Mouse (Mus musculus): Measurements from ENCODE around the gene Gata1. TPM values are rescaled to one million over a fixed set of nuclear protein-coding genes. Genes with fewer than 3 reads are reported as not detected.
"Not testable (repeated sequence)": the region's sequence is repeated elsewhere in the genome, so short reads cannot be mapped to it uniquely, and the experiment has no call there.

Gata1 gene
- polyA plus RNA-seq, 1 experiment from 2014 or later, result 1.4 TPM

GRCm38 (mm10) chrX:7919601-7920383, 58.1 kb downstream of the Gata1 start, which contains the start of gene Pcsk1n:
Gene Pcsk1n, plus strand, starts transcription at chrX:7919822.
- Histone ChIP-seq H3K27ac (no peak within 1 kb of the TSS), H3K36me3 (no peaks in the 10 kb centered on the region), H3K27me3 (peaks cover 54% of the 10 kb centered on the region), H3K9ac (no peak within 1 kb of the TSS), H3K4me1 (0 out of 2 replicates have a peak, but pooled peaks cover 5% of the 10 kb centered on the region), H3K9me3 (no peaks in the 10 kb centered on the region), H3K4me3 (0 out of 2 replicates have a peak within 1 kb of the TSS, but pooled peaks have one; percentile 7), H3K4me2 (0 out of 2 replicates have a peak within 1 kb of the TSS, but pooled peaks have one; percentile 18)
- ATAC-seq (ENCODE audit: borderline replicate concordance, extremely low read depth, low FRiP score, low TSS enrichment), result no peak; the same call in 1 of the 2 replicates
- WGBS, result 14% methylated on average over 36 of the region's 40 CpGs

GRCm38 (mm10) chrX:7917960-7918359, 59.9 kb downstream of the Gata1 start:
- not testable (repeated sequence) for H3K36me3 ChIP-seq; H3K9me3 ChIP-seq; H3K4me2 ChIP-seq; H3K27ac ChIP-seq; ATAC-seq (ENCODE audit: borderline replicate concordance, extremely low read depth, low FRiP score, low TSS enrichment); H3K4me3 ChIP-seq; H3K4me1 ChIP-seq; H3K9ac ChIP-seq
- peaks cover 38% of the 10 kb centered on the region for H3K27me3 ChIP-seq
- 73% methylated on average over 6 of the region's 6 CpGs for WGBS

- ATAC-seq (ENCODE audit: borderline replicate concordance, extremely low read depth, low FRiP score, low TSS enrichment); H3K9ac ChIP-seq; H3K27ac ChIP-seq; H3K9me3 ChIP-seq; H3K4me3 ChIP-seq; H3K4me1 ChIP-seq; H3K36me3 ChIP-seq; H3K4me2 ChIP-seq: not testable (repeated sequence)
- 22% methylated on average over 3 of the region's 3 CpGs for WGBS
- peaks cover 15% of the 10 kb centered on the region for H3K27me3 ChIP-seq
Observed at GRCm38 (mm10) chrX:7915669-7916068, 62.2 kb downstream of the Gata1 start.

- H3K4me3 ChIP-seq, result no peak overlapping the region
- H3K9me3 ChIP-seq, result no peaks in the 10 kb centered on the region
- no peak for ATAC-seq (ENCODE audit: borderline replicate concordance, extremely low read depth, low FRiP score, low TSS enrichment)
- 50% methylated on average over 6 of the region's 6 CpGs for WGBS
- 0 out of 2 replicates have a peak, but pooled peaks cover 3% of the 10 kb centered on the region for H3K36me3 ChIP-seq
- no peaks in the 10 kb centered on the region for H3K27me3 ChIP-seq
- no peaks in the 10 kb centered on the region for H3K4me1 ChIP-seq
- no peak overlapping the region for H3K9ac ChIP-seq
- H3K4me2 ChIP-seq, result no peak overlapping the region
- no peak overlapping the region for H3K27ac ChIP-seq
Observed at GRCm38 (mm10) chrX:7910473-7910872, 67.4 kb downstream of the Gata1 start.

Other genes with a start within 250 kb of the Gata1 start
- 58.9 and 60.6 TPM in 2 replicates for gene Praf2, start 249.6 kb downstream of the Gata1 start, polyA plus RNA-seq (2015; fragmentation: Nextera tagmentation; extraction: Ambion mirVana)
- gene Ccdc120, start 227.2 kb downstream of the Gata1 start, polyA plus RNA-seq (2015; fragmentation: Nextera tagmentation; extraction: Ambion mirVana), result 23.5 and 23.6 TPM in 2 replicates
- gene Tfe3, start 215.5 kb downstream of the Gata1 start, polyA plus RNA-seq (2015; fragmentation: Nextera tagmentation; extraction: Ambion mirVana), result 29.2 and 30.5 TPM in 2 replicates
- 39.7 and 41.7 TPM in 2 replicates for gene Gripap1, start 188.3 kb downstream of the Gata1 start, polyA plus RNA-seq (2015; fragmentation: Nextera tagmentation; extraction: Ambion mirVana)
- gene Kcnd1, start 155.8 kb downstream of the Gata1 start, polyA plus RNA-seq (2015; fragmentation: Nextera tagmentation; extraction: Ambion mirVana), result 1.4 and 1.6 TPM in 2 replicates
- gene Otud5, start 136.7 kb downstream of the Gata1 start, polyA plus RNA-seq (2015; fragmentation: Nextera tagmentation; extraction: Ambion mirVana), result 42.2 and 46.6 TPM in 2 replicates
- gene Pim2, start 99.8 kb downstream of the Gata1 start, polyA plus RNA-seq (2015; fragmentation: Nextera tagmentation; extraction: Ambion mirVana), result 8.6 and 10.3 TPM in 2 replicates
- gene Slc35a2, start 94.0 kb downstream of the Gata1 start, polyA plus RNA-seq (2015; fragmentation: Nextera tagmentation; extraction: Ambion mirVana), result 37.6 and 38.6 TPM in 2 replicates
- 114 and 115 TPM in 2 replicates for gene Pqbp1, start 78.8 kb downstream of the Gata1 start, polyA plus RNA-seq (2015; fragmentation: Nextera tagmentation; extraction: Ambion mirVana)
- gene Timm17b, start 78.7 kb downstream of the Gata1 start, polyA plus RNA-seq (2015; fragmentation: Nextera tagmentation; extraction: Ambion mirVana), result 155 TPM in 2 replicates
- gene Gm10491, start 70.2 kb downstream of the Gata1 start, polyA plus RNA-seq (2015; fragmentation: Nextera tagmentation; extraction: Ambion mirVana), result not detected in 2 replicates
- not detected in 2 replicates for gene Gm10490, start 68.5 kb downstream of the Gata1 start, polyA plus RNA-seq (2015; fragmentation: Nextera tagmentation; extraction: Ambion mirVana)
- gene Pcsk1n, start 58.2 kb downstream of the Gata1 start, polyA plus RNA-seq (2015; fragmentation: Nextera tagmentation; extraction: Ambion mirVana), result 0.86 and 1.9 TPM in 2 replicates
- gene Eras, start 49.5 kb downstream of the Gata1 start, polyA plus RNA-seq (2015; fragmentation: Nextera tagmentation; extraction: Ambion mirVana), result not detected in 2 replicates
- 24.1 and 26.8 TPM in 2 replicates for gene Hdac6, start 30.2 kb downstream of the Gata1 start, polyA plus RNA-seq (2015; fragmentation: Nextera tagmentation; extraction: Ambion mirVana)
- gene Glod5, start 40.4 kb upstream of the Gata1 start, polyA plus RNA-seq (2015; fragmentation: Nextera tagmentation; extraction: Ambion mirVana), result not detected in 2 replicates
- gene Suv39h1, start 96.7 kb upstream of the Gata1 start, polyA plus RNA-seq (2015; fragmentation: Nextera tagmentation; extraction: Ambion mirVana), result 67.2 and 68.0 TPM in 2 replicates
- gene Was, start 112.4 kb upstream of the Gata1 start, polyA plus RNA-seq (2015; fragmentation: Nextera tagmentation; extraction: Ambion mirVana), result 0.26 and 0.62 TPM in 2 replicates
- 20.9 and 24.2 TPM in 2 replicates for gene Wdr13, start 154.8 kb upstream of the Gata1 start, polyA plus RNA-seq (2015; fragmentation: Nextera tagmentation; extraction: Ambion mirVana)
- 508 and 532 TPM in 2 replicates for gene Rbm3, start 167.8 kb upstream of the Gata1 start, polyA plus RNA-seq (2015; fragmentation: Nextera tagmentation; extraction: Ambion mirVana)
- gene Tbc1d25, start 198.1 kb upstream of the Gata1 start, polyA plus RNA-seq (2015; fragmentation: Nextera tagmentation; extraction: Ambion mirVana), result 12.8 and 14.8 TPM in 2 replicates
- 33.8 and 41.1 TPM in 2 replicates for gene Ebp, start 215.4 kb upstream of the Gata1 start, polyA plus RNA-seq (2015; fragmentation: Nextera tagmentation; extraction: Ambion mirVana)
- 10.2 and 11.6 TPM in 2 replicates for gene Porcn, start 228.5 kb upstream of the Gata1 start, polyA plus RNA-seq (2015; fragmentation: Nextera tagmentation; extraction: Ambion mirVana)

All from lung, embryonic 15.5 days (tissue).